Mouse (Mus musculus) spleen, adult 2 months (tissue): Measurements from ENCODE around the gene Ccdc141. TPM values are rescaled to one million over a fixed set of nuclear protein-coding genes. Genes with fewer than 3 reads are reported as not detected.

ENCODE experiments used
- DNase-seq, 2 experiments: peaks; one replicate each; pipeline versions ENCODE4 v3.0.0 to v3.0.0-alpha.2; 2012 to 2021; ENCODE audit warnings: low spot score in 2 of 2, low read depth in 1 of 2
- H3K27ac ChIP-seq: fragments of 200-500 bp; 2 replicates; pipeline ENCODE4 v1.5.1; 2012; ENCODE audit warnings: low read length, inconsistent platforms; ENCODE audit not compliant: insufficient read depth
- H3K27me3 ChIP-seq: fragments of 200-500 bp; 2 replicates; pipeline ENCODE4 v1.6.1; 2012; ENCODE audit warnings: mild to moderate bottlenecking, moderate library complexity, low read length, inconsistent platforms; ENCODE audit not compliant: control insufficient read depth, insufficient read depth
- H3K36me3 ChIP-seq: fragments of 200-500 bp; 2 replicates; pipeline ENCODE4 v1.6.1; 2012; ENCODE audit warnings: mild to moderate bottlenecking, low read length, inconsistent platforms; ENCODE audit not compliant: control insufficient read depth, insufficient read depth
- H3K4me1 ChIP-seq: fragments of 200-500 bp; 2 replicates; pipeline ENCODE4 v1.6.1; 2011; ENCODE audit warnings: inconsistent platforms; ENCODE audit not compliant: control insufficient read depth, insufficient read depth, insufficient read length
- H3K4me3 ChIP-seq: fragments of 200-500 bp; 2 replicates; pipeline ENCODE4 v1.5.1; 2011; ENCODE audit warnings: mild to moderate bottlenecking, inconsistent platforms; ENCODE audit not compliant: insufficient read depth, insufficient read length; ENCODE audit errors: extremely low read depth
- CTCF ChIP-seq: fragments of 200-500 bp; IDR thresholded peaks from 2 replicates; pipeline ENCODE4 v1.5.1; 2011; ENCODE audit warnings: mild to moderate bottlenecking, inconsistent platforms; ENCODE audit not compliant: insufficient read depth, insufficient read length, insufficient replicate concordance; ENCODE audit errors: extremely low read depth
- POLR2A ChIP-seq: fragments of 200-500 bp; IDR thresholded peaks from 2 replicates; pipeline ENCODE4 v1.6.1; 2011; ENCODE audit warnings: low read depth, low read length, inconsistent platforms
- WGBS: fragments of 180-500 bp; shearing (Covaris S2); methylation state at CpG from one replicate; pipeline ENCODE4 v1.1.7; 2018; 5-methylcytosine and 5-hydroxymethylcytosine counted together
- polyA plus RNA-seq: library from polyadenylated mRNA; depleted of rRNA; stranded (reverse); fragments of >200 nt; gene quantifications from 2 replicates; pipeline ENCODE4 v1.2.3, GENCODE M21; 2012

Gene Ccdc141
- polyA plus RNA-seq, 1 experiment = 0.77 TPM

DNA sequence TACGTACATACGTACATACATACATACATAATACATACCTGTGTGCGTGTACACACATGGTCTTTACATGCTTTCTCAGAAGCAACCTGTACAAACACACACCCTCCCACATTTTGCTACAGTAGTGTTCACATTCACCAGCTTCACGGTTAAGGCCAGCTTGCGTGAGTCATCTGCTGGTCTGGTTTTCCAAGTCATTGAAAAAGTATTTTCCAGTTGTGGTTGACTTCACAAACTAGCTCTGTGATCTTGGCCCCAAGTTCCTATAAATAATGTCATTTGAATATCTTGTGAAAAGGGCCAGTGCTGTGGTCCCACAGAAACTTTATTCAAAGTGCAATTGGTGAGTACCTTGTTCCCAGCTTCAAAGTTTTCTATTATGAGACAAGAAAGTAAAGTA is 67.9 kb downstream of the Ccdc141 start:
- WGBS = 93% methylated on average over 5 of the region's 5 CpGs
- no peaks in the 10 kb centered on the region for H3K27me3 ChIP-seq

DNA sequence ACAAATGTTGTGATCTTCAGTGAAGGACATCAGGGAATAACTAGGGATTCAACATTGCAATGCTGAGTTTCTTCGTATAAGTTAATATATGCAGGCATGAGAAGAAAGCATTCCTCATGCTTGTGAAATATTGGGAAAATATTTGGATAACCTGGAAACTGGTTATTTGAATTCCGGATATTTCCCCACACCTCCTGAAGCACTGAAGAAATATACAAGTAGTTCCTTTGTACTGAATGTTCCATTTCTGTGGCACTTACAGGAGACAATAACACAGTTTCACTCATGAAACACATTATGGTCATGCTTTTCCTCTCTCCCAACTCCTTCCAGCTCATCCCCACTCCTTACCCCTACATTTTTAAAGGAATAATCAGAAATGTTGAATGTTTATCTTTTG is 70.6 kb downstream of the Ccdc141 start:
- Histone ChIP-seq H3K27ac (no peak overlapping the region), H3K27me3 (no peaks in the 10 kb centered on the region), H3K4me3 (no peak overlapping the region), H3K36me3 (no peaks in the 10 kb centered on the region), H3K4me1 (no peaks in the 10 kb centered on the region)
- WGBS = 92% methylated on average over 2 of the region's 2 CpGs
- TF ChIP-seq POLR2A = no peak
- no peak for TF ChIP-seq CTCF
- DNase-seq = no peak

More for the DNA sequence above, 67.9 kb downstream of the Ccdc141 start:
- H3K4me1 ChIP-seq = no peaks in the 10 kb centered on the region
- H3K36me3 ChIP-seq = no peaks in the 10 kb centered on the region
- H3K27ac ChIP-seq = no peak overlapping the region
- no peak for DNase-seq
- no peak overlapping the region for H3K4me3 ChIP-seq
- TF ChIP-seq CTCF (no peak), POLR2A (no peak)

DNA sequence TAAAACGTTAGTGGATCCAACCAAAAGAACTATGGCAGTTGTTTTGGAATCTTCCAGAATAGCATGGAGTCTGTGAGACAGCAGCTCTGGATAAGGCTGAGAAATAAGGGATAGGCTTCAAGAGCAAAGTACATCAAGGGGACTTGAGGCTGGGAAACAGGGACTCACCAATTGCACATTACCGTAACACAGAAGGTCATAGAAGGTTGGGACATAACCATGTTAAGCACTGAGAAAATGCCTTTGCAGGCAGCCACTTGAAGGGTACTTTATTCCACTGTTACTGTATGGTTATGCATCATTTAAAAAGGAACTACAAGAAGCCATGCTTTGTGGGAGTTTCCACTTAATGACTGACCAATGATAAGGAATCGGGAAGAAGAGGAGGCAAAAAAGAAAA is 71.7 kb downstream of the Ccdc141 start:
- 93% methylated on average over 3 of the region's 3 CpGs for whole genome bisulfite sequencing
- no peaks in the 10 kb centered on the region for H3K4me1 ChIP-seq
- no peak for TF ChIP-seq CTCF
- no peak for TF ChIP-seq POLR2A
- H3K4me3 ChIP-seq = no peak overlapping the region
- no peak for DNase-seq
- no peak overlapping the region for H3K27ac ChIP-seq
- H3K36me3 ChIP-seq = no peaks in the 10 kb centered on the region
- no peaks in the 10 kb centered on the region for H3K27me3 ChIP-seq

- 89% methylated on average over 4 of the region's 4 CpGs for WGBS
- Histone ChIP-seq H3K36me3 (no peaks in the 10 kb centered on the region), H3K27ac (no peak overlapping the region), H3K4me3 (no peak overlapping the region), H3K4me1 (no peaks in the 10 kb centered on the region), H3K27me3 (no peaks in the 10 kb centered on the region)
- TF ChIP-seq CTCF = no peak
- no peak for TF ChIP-seq POLR2A
- DNase-seq = no peak
These were observed 78.7 kb downstream of the Ccdc141 start for GRCm38 (mm10) chr2:77091749-77092148.

- no peak for DNase-seq
- no peaks in the 10 kb centered on the region for H3K36me3 ChIP-seq
- H3K4me1 ChIP-seq = no peaks in the 10 kb centered on the region
- TF ChIP-seq CTCF = no peak
- no peak overlapping the region for H3K27ac ChIP-seq
- no peaks in the 10 kb centered on the region for H3K27me3 ChIP-seq
- H3K4me3 ChIP-seq = no peak overlapping the region
These were observed 85.1 kb downstream of the Ccdc141 start for GRCm38 (mm10) chr2:77085313-77085712.

DNA sequence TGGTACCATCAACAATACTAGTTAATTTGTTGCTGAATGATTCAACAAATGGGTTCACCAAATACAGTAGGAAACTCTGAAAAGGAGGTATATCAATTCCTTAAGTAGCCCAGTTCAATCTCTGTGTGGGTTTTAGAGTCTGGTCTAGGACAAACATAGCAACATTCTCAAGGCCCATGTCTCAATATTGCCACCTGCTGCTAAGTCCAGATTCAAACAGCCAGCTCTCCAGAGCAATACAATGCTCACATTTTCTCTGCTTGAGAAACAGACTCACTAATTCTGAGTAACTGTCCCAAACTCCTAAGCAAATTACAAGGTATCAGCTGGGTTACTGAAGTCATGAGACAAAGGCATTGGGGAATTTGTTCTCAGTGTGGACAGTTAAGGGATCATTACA is 85.8 kb downstream of the Ccdc141 start:
- TF ChIP-seq CTCF (no peak), POLR2A (no peak)
- Histone ChIP-seq H3K4me1 (no peaks in the 10 kb centered on the region), H3K27ac (no peak overlapping the region), H3K4me3 (no peak overlapping the region), H3K36me3 (no peaks in the 10 kb centered on the region), H3K27me3 (no peaks in the 10 kb centered on the region)
- DNase-seq = no peak

- WGBS = 61% methylated on average over 2 of the region's 2 CpGs
- H3K27ac ChIP-seq = no peak overlapping the region
- H3K4me3 ChIP-seq = no peak overlapping the region
- no peak for DNase-seq
- TF ChIP-seq POLR2A (no peak), CTCF (no peak)
- no peaks in the 10 kb centered on the region for H3K4me1 ChIP-seq
- no peaks in the 10 kb centered on the region for H3K27me3 ChIP-seq
- H3K36me3 ChIP-seq = no peaks in the 10 kb centered on the region
These were observed 89.3 kb downstream of the Ccdc141 start for GRCm38 (mm10) chr2:77081156-77081555.

- TF ChIP-seq POLR2A = no peak
- 84% methylated on average over 3 of the region's 3 CpGs for WGBS
- no peak for DNase-seq
- no peaks in the 10 kb centered on the region for H3K4me1 ChIP-seq
- no peaks in the 10 kb centered on the region for H3K36me3 ChIP-seq
- no peak overlapping the region for H3K4me3 ChIP-seq
- no peaks in the 10 kb centered on the region for H3K27me3 ChIP-seq
- H3K27ac ChIP-seq = no peak overlapping the region
These were observed 89.8 kb downstream of the Ccdc141 start for GRCm38 (mm10) chr2:77080657-77081056.
